Mouse (Mus musculus): Measurements from ENCODE around the gene Tipin. TPM values are rescaled to one million over a fixed set of nuclear protein-coding genes. Genes with fewer than 3 reads are reported as not detected.
"Not testable (repeated sequence)": the region's sequence is repeated elsewhere in the genome, so short reads cannot be mapped to it uniquely, and the experiment has no call there.

Gene Tipin
- polyA plus RNA-seq, 1 experiment from 2014 or later: 306 TPM

DNA sequence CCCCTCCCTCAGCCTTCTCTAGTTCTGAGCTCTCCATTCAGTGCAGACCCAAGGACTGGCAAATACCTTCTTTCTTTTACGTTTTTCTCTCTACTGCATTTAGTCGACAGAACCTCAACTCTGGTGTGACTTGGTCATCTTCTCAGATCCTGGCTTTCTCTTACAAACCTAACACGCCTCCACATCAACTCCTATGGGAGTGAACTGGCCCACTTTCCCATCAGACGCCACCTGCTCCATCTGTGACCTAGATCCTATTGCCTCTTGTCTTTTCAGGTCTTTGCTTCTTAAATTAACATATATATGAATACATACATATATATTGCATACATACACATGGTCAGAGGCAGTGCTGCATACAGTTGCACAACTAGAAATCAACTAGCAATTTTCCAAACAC lies 7.6 kb upstream of the Tipin start:
- Histone ChIP-seq H3K9me3 (replicated peaks; ENCODE audit: control insufficient read depth, low read length) (no peaks in the 10 kb centered on the region), H3K27ac (replicated peaks; ENCODE audit: low read depth, low read length) (no peak overlapping the region), H3K4me1 (ENCODE audit: control insufficient read depth, insufficient read depth, low read length) (no peaks in the 10 kb centered on the region), H3K4me2 (ENCODE audit: low read depth, low read length) (no peak overlapping the region), H3K4me3 (ENCODE audit: low read depth, low read length) (no peak overlapping the region), H3K27me3 (ENCODE audit: control insufficient read depth, insufficient read depth, low read length) (no peaks in the 10 kb centered on the region), H3K36me3 (replicated peaks; ENCODE audit: control insufficient read depth, insufficient read depth, low read depth, low read length) (no peaks in the 10 kb centered on the region), H3K9ac (replicated peaks; ENCODE audit: low read length) (no peak overlapping the region)
- no peak for DNase-seq (ENCODE audit: low spot score)
- no peak for ATAC-seq (replicated peaks; ENCODE audit: insufficient number of reproducible peaks, low FRiP score, low TSS enrichment, low read depth)
- WGBS: 75% methylated on average over 4 of the region's 4 CpGs

DNA sequence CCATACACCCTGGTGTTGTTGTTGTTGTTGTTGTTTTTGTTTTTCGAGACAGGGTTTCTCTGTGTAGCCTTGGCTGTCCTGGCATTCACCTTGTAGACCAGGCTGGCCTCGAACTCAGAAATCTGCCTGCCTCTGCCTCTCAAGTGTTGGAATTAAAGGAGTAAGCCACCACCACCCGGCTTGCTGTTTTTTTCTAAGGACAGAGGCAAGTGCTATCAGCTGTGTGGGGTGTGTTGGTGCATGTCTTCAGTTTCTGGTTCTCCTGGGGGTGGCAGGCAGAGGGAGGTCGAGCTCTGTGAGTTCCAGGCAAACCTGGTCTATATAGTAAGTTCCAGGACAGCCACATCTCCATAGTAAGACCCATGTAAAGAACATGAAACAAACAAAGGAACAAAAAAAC lies 7.1 kb upstream of the Tipin start:
- 78% methylated on average over 4 of the region's 4 CpGs for WGBS
- ATAC-seq (replicated peaks; ENCODE audit: insufficient number of reproducible peaks, low FRiP score, low TSS enrichment, low read depth) (no peak), DNase-seq (ENCODE audit: low spot score) (no peak)
- Histone ChIP-seq H3K4me2 (ENCODE audit: low read depth, low read length) (no peak overlapping the region), H3K4me1 (ENCODE audit: control insufficient read depth, insufficient read depth, low read length) (no peaks in the 10 kb centered on the region), H3K4me3 (ENCODE audit: low read depth, low read length) (no peak overlapping the region), H3K27ac (replicated peaks; ENCODE audit: low read depth, low read length) (no peak overlapping the region), H3K36me3 (replicated peaks; ENCODE audit: control insufficient read depth, insufficient read depth, low read depth, low read length) (no peaks in the 10 kb centered on the region), H3K27me3 (ENCODE audit: control insufficient read depth, insufficient read depth, low read length) (no peaks in the 10 kb centered on the region), H3K9me3 (replicated peaks; ENCODE audit: control insufficient read depth, low read length) (no peaks in the 10 kb centered on the region), H3K9ac (replicated peaks; ENCODE audit: low read length) (no peak overlapping the region)

GRCm38 (mm10) chr9:64274919-64275318 lies 6.5 kb upstream of the Tipin start:
- no peak overlapping the region for H3K27ac ChIP-seq (replicated peaks; ENCODE audit: low read depth, low read length)
- no peaks in the 10 kb centered on the region for H3K9me3 ChIP-seq (replicated peaks; ENCODE audit: control insufficient read depth, low read length)
- H3K9ac ChIP-seq (replicated peaks; ENCODE audit: low read length): no peak overlapping the region
- no peaks in the 10 kb centered on the region for H3K27me3 ChIP-seq (ENCODE audit: control insufficient read depth, insufficient read depth, low read length)
- no peak overlapping the region for H3K4me2 ChIP-seq (ENCODE audit: low read depth, low read length)
- no peaks in the 10 kb centered on the region for H3K36me3 ChIP-seq (replicated peaks; ENCODE audit: control insufficient read depth, insufficient read depth, low read depth, low read length)
- no peaks in the 10 kb centered on the region for H3K4me1 ChIP-seq (ENCODE audit: control insufficient read depth, insufficient read depth, low read length)
- no peak for ATAC-seq (replicated peaks; ENCODE audit: insufficient number of reproducible peaks, low FRiP score, low TSS enrichment, low read depth)
- 67% methylated on average over 1 of the region's 1 CpGs for WGBS
- no peak for DNase-seq (ENCODE audit: low spot score)
- H3K4me3 ChIP-seq (ENCODE audit: low read depth, low read length): no peak overlapping the region

DNA sequence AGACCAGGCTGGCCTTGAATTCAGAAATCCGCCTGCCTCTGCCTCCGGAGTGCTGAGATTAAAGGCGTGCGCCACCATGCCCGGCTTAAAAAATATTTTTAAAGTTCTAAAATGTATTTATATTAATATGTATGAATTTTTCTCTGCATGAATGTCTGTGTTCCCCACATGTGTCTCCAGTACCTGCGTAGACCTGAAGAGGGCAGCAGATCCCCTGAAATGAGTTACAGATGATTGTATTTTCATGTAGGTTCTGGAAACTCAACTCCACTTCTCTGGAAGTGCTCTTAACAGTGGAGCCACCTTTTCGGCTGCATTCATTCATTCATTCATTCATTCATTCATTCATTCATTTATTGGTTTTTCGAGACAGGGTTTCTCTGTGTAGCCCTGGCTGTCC lies 3.7 kb upstream of the Tipin start:
- WGBS: 70% methylated on average over 8 of the region's 8 CpGs
- no peak for ATAC-seq (replicated peaks; ENCODE audit: insufficient number of reproducible peaks, low FRiP score, low TSS enrichment, low read depth)
- Histone ChIP-seq H3K4me1 (ENCODE audit: control insufficient read depth, insufficient read depth, low read length) (no peaks in the 10 kb centered on the region), H3K36me3 (replicated peaks; ENCODE audit: control insufficient read depth, insufficient read depth, low read depth, low read length) (no peaks in the 10 kb centered on the region), H3K27ac (replicated peaks; ENCODE audit: low read depth, low read length) (no peak overlapping the region), H3K9ac (replicated peaks; ENCODE audit: low read length) (no peak overlapping the region), H3K9me3 (replicated peaks; ENCODE audit: control insufficient read depth, low read length) (no peaks in the 10 kb centered on the region), H3K4me2 (ENCODE audit: low read depth, low read length) (no peak overlapping the region), H3K4me3 (ENCODE audit: low read depth, low read length) (no peak overlapping the region), H3K27me3 (ENCODE audit: control insufficient read depth, insufficient read depth, low read length) (no peaks in the 10 kb centered on the region)
- peak; percentile 85 for DNase-seq (ENCODE audit: low spot score)

- H3K4me2 ChIP-seq (ENCODE audit: low read depth, low read length): no peak overlapping the region
- no peak for ATAC-seq (replicated peaks; ENCODE audit: insufficient number of reproducible peaks, low FRiP score, low TSS enrichment, low read depth)
- no peak overlapping the region for H3K4me3 ChIP-seq (ENCODE audit: low read depth, low read length)
- H3K9me3 ChIP-seq (replicated peaks; ENCODE audit: control insufficient read depth, low read length): no peaks in the 10 kb centered on the region
- WGBS: 93% methylated on average over 6 of the region's 6 CpGs
- no peak overlapping the region for H3K27ac ChIP-seq (replicated peaks; ENCODE audit: low read depth, low read length)
- H3K4me1 ChIP-seq (ENCODE audit: control insufficient read depth, insufficient read depth, low read length): no peaks in the 10 kb centered on the region
- no peaks in the 10 kb centered on the region for H3K27me3 ChIP-seq (ENCODE audit: control insufficient read depth, insufficient read depth, low read length)
- DNase-seq (ENCODE audit: low spot score): no peak
- H3K9ac ChIP-seq (replicated peaks; ENCODE audit: low read length): no peak overlapping the region
- no peaks in the 10 kb centered on the region for H3K36me3 ChIP-seq (replicated peaks; ENCODE audit: control insufficient read depth, insufficient read depth, low read depth, low read length)
Measured at GRCm38 (mm10) chr9:64278665-64279310, 2.6 kb upstream of the Tipin start.

DNA sequence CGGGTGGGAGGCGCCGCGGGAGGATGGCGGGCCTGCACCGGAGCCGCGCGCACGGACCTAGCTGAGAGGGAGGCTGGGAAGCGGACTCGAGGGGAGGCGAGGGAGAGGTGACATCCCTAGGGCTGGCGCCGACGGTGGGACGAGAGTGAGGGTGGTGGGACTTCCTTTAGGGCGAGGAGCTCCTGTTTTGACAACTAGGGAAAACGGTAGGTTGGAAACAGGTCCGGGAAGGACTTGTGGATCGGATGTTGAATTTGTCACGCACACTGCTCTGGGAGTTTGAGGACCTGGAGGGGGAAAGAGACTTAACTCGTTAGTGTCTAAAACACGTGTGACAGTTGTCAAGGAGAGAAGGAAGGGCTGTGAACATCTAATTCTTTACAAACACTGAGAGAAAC lies 399 bp downstream of the Tipin start:
- ATAC-seq (replicated peaks; ENCODE audit: insufficient number of reproducible peaks, low FRiP score, low TSS enrichment, low read depth): peak; percentile 80
- Histone ChIP-seq H3K36me3 (replicated peaks; ENCODE audit: control insufficient read depth, insufficient read depth, low read depth, low read length) (no peaks in the 10 kb centered on the region), H3K4me2 (ENCODE audit: low read depth, low read length) (peak overlapping the region; percentile 47)

DNA sequence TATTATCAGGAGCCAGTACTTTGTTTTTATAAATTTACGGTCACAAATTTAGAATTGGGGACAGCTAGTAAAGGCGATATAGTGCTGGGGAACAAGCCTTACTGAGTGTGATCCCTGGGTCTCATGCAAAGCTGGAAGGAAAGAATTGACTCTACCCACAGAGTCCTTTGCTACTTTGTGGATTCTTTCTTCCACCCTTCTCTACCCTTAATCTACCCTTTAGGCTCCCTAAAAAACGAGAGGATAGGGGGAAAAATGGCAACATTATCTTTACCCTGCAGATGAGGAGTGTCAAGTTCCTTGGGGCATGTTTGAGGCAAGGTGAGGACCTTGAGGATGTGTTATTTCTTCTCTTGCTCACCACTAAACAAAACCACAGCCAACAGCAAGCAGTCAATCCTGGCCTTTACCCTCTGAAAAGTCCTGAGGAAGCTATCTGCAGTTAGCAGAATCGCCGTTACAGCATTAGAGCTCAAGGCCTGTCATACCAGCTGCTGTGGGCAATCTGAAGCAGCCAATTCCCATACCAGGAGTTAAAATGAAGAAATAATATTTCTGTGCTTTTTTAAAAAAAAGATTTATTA lies 1.1 kb downstream of the Tipin start:
- no peaks in the 10 kb centered on the region for H3K4me1 ChIP-seq (ENCODE audit: control insufficient read depth, insufficient read depth, low read length)
- DNase-seq (ENCODE audit: low spot score): no peak
- peak overlapping the region; percentile 71 for H3K4me3 ChIP-seq (ENCODE audit: low read depth, low read length)
- no peak for ATAC-seq (replicated peaks; ENCODE audit: insufficient number of reproducible peaks, low FRiP score, low TSS enrichment, low read depth)
- H3K36me3 ChIP-seq (replicated peaks; ENCODE audit: control insufficient read depth, insufficient read depth, low read depth, low read length): no peaks in the 10 kb centered on the region
- H3K27ac ChIP-seq (replicated peaks; ENCODE audit: low read depth, low read length): no peak overlapping the region
- 59% methylated on average over 5 of the region's 5 CpGs for WGBS
- H3K4me2 ChIP-seq (ENCODE audit: low read depth, low read length): peak overlapping the region; percentile 47
- H3K27me3 ChIP-seq (ENCODE audit: control insufficient read depth, insufficient read depth, low read length): no peaks in the 10 kb centered on the region
- no peaks in the 10 kb centered on the region for H3K9me3 ChIP-seq (replicated peaks; ENCODE audit: control insufficient read depth, low read length)
- peak overlapping the region; percentile 91 for H3K9ac ChIP-seq (replicated peaks; ENCODE audit: low read length)

More for the DNA sequence above, 399 bp downstream of the Tipin start:
- peak overlapping the region; percentile 91 for H3K9ac ChIP-seq (replicated peaks; ENCODE audit: low read length)
- H3K27me3 ChIP-seq (ENCODE audit: control insufficient read depth, insufficient read depth, low read length): no peaks in the 10 kb centered on the region
- H3K27ac ChIP-seq (replicated peaks; ENCODE audit: low read depth, low read length): peak overlapping the region; percentile 90
- 0% methylated on average over 24 of the region's 24 CpGs for WGBS
- H3K4me1 ChIP-seq (ENCODE audit: control insufficient read depth, insufficient read depth, low read length): no peaks in the 10 kb centered on the region
- peak overlapping the region; percentile 71 for H3K4me3 ChIP-seq (ENCODE audit: low read depth, low read length)
- H3K9me3 ChIP-seq (replicated peaks; ENCODE audit: control insufficient read depth, low read length): no peaks in the 10 kb centered on the region
- no peak for DNase-seq (ENCODE audit: low spot score)

- H3K27me3 ChIP-seq (ENCODE audit: control insufficient read depth, insufficient read depth, low read length); ATAC-seq (replicated peaks; ENCODE audit: insufficient number of reproducible peaks, low FRiP score, low TSS enrichment, low read depth); H3K36me3 ChIP-seq (replicated peaks; ENCODE audit: control insufficient read depth, insufficient read depth, low read depth, low read length); H3K9ac ChIP-seq (replicated peaks; ENCODE audit: low read length); H3K4me2 ChIP-seq (ENCODE audit: low read depth, low read length); H3K9me3 ChIP-seq (replicated peaks; ENCODE audit: control insufficient read depth, low read length); H3K4me1 ChIP-seq (ENCODE audit: control insufficient read depth, insufficient read depth, low read length); H3K27ac ChIP-seq (replicated peaks; ENCODE audit: low read depth, low read length); H3K4me3 ChIP-seq (ENCODE audit: low read depth, low read length); DNase-seq (ENCODE audit: low spot score): not testable (repeated sequence)
- 86% methylated on average over 4 of the region's 4 CpGs for WGBS
Measured at GRCm38 (mm10) chr9:64303086-64303485, 21.7 kb downstream of the Tipin start.

Measured in embryonic facial prominence, embryonic 11.5 days (tissue).